Mouse (Mus musculus): ENCODE results near the gene Olfr123.

Gene Olfr123

GRCm38 (mm10) chr17:37793229-37793628, at the start of gene Olfr123:
TSS of gene Olfr123 (plus strand) at chr17:37793529.
- DNase-seq = no peak

- no peak for DNase-seq
These were observed 25.0 kb upstream of the Olfr123 start, which contains the start of gene Olfr122 for GRCm38 (mm10) chr17:37768307-37768706. TSS of gene Olfr122 (plus strand) at chr17:37768607.

- no peak for DNase-seq
These were observed 6.3 kb downstream of the Olfr123 start, which contains the start of gene Olfr124 for GRCm38 (mm10) chr17:37799588-37799987. TSS of gene Olfr124 (plus strand) at chr17:37799888.

- DNase-seq = no peak
These were observed 39.3 kb downstream of the Olfr123 start, which contains the start of gene Olfr125 for GRCm38 (mm10) chr17:37832649-37833048. TSS of gene Olfr125 (plus strand) at chr17:37832949.

GRCm38 (mm10) chr17:37847183-37847582, 53.9 kb downstream of the Olfr123 start, which contains the start of gene Olfr126:
TSS of gene Olfr126 (plus strand) at chr17:37847483.
- no peak for DNase-seq

Measured in cerebellum, adult 18-20 months (tissue).